Mouse (Mus musculus) heart, adult 9 months (tissue): ENCODE measurements at regions not wholly inside any gene's neighbourhood (a gene's known extent, or its start where the extent isn't known, plus 50 kb on each side); places are given as distances from the start of the nearest gene placed in this dataset.

Experiments used
- DNase-seq, 2 experiments: peaks; one replicate each; pipeline ENCODE4 v3.0.0; 2022; ENCODE audit warnings: low spot score in 2 of 2

GRCm38 (mm10) chr16:62981821-62982220 lies 127.7 kb downstream of the Pros1 start:
- DNase-seq, result no peak

- DNase-seq, result no peak
These were observed 128.5 kb downstream of the Pros1 start for GRCm38 (mm10) chr16:62982558-62982957.

GRCm38 (mm10) chr16:62995555-62995954 lies 141.4 kb downstream of the Pros1 start:
- no peak for DNase-seq

- DNase-seq, result no peak
These were observed 157.1 kb downstream of the Pros1 start for GRCm38 (mm10) chr16:63011151-63011734.

DNA sequence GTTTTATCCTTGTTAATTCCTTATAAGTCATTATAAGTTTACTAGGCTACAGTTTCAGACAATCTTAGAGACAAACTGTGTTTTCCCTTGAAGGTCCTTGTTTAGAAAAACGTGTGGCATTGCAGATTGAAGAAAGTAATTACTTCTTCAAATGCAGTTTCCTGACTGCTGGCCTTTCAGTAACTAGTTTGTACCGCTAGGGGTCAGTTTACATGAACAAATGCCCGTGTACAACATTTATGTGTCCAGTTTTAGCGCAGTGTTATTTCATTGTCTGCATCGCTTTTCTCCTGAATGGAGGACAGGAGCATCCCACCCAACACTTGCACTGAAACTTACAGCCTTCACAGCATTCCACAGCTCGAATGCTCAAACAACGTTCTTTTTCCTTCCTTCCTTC lies 160.3 kb downstream of the Pros1 start:
- no peak for DNase-seq

- no peak for DNase-seq
These were observed 162.0 kb downstream of the Pros1 start for GRCm38 (mm10) chr16:63016144-63016543.

GRCm38 (mm10) chr16:63016658-63017057 lies 162.6 kb downstream of the Pros1 start:
- no peak for DNase-seq

DNA sequence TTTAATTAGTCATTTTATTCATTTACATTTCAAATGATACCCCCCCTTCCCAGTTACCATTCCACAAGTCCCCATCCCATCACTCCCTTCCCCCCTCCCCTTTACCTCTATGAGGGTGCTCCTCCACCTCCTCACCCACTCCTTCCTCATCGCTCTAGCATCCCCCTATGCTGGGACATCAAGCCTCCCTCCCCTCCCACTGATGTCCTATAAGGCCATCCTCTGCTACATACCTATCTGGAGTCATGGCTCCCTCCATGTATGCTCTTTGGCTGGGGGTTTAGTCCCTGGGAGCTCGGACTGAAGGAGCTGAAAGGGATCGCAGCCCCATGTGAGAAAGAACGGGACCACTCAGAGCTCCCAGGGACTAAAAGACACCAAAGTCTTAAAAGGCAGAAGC lies 176.3 kb downstream of the Pros1 start:
- DNase-seq, result no peak

- DNase-seq, result no peak
These were observed 176.9 kb downstream of the Pros1 start for GRCm38 (mm10) chr16:63031035-63031434.

DNA sequence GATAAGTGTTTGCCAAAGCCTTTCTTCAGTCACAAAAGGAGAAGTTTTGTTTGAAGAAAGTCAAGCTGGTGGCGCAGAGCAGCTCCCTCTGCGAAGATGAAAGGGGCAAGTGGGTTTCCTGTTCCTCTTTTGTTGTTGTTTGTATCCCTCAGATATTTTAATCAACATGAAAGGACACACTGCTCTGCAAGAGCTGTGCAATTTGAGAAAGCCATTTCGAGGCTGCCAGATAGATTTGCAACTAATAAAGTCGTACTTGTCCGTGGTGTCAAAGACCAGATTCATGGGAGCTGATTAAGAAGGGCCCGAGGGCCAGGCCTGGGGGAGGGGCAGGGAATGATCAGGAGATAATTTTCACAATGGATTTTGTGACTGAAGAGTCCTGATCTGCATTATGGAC lies 177.7 kb downstream of the Pros1 start:
- no peak for DNase-seq

GRCm38 (mm10) chr16:63049100-63049499 lies 195.0 kb downstream of the Pros1 start:
- DNase-seq, result no peak

GRCm38 (mm10) chr16:63062883-63063282 lies 208.8 kb downstream of the Pros1 start:
- DNase-seq, result no peak

- DNase-seq, result no peak
These were observed 215.9 kb downstream of the Pros1 start for GRCm38 (mm10) chr16:63069987-63070386.

- no peak for DNase-seq
These were observed 221.7 kb downstream of the Pros1 start for GRCm38 (mm10) chr16:63075814-63076213.

- no peak for DNase-seq
These were observed 227.3 kb downstream of the Pros1 start for GRCm38 (mm10) chr16:63081383-63081782.

DNA sequence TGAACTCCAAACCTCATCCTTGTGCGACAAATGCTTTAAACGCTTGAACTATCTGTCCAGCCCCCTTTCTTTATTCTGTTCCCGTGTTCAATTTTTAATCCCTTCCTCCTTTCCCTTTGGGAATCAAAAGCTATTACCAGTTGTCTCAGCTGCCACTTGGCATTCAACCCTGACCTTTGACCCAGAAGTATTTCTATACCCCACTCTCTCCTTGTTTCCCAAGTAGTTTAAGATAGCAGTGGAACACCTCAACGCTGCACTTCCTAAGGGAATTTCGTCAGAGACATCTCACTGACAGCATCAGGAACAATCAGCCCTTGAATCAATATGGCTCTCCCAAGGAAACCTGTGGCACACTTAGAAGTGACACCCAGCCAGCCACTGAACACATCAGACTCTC lies 229.1 kb downstream of the Pros1 start:
- DNase-seq, result no peak

DNA sequence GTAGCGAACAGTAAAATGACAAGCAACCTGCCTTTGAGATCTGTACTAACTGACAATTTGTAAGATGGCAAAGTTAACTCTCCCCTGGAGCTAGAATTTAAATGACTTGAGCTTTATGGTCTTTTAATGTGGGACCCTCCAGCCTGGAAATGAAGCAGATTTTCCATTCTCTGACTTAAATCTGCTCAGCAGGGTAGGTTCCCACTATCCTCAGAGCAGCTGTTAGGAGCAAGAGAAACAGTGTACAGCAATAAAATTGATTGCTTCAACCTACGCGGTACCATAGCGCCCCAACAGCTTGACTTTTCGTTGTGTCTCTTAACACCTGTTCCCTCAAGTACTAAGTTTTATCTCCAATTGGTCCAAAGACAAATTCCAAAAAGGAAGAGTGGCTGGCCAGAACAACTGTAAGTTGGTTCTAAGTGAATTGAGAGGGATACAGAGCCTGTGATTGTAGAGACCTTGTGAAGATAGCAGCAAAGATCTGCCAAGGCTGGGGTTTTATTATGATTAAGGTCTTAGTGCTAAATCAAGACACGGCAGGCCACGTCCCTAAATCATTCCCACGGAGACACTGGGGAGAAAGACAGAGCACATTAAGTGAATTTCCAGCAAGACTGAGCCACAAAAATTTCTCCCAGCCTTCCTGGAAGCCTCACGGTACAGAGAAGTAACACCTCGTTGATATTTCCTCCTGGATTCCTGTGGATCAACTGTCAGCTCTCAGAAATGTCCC lies 230.1 kb downstream of the Pros1 start:
- DNase-seq, result no peak

- peak; percentile 8 to 34 for DNase-seq
These were observed 232.1 kb downstream of the Pros1 start for GRCm38 (mm10) chr16:63086086-63086796.

DNA sequence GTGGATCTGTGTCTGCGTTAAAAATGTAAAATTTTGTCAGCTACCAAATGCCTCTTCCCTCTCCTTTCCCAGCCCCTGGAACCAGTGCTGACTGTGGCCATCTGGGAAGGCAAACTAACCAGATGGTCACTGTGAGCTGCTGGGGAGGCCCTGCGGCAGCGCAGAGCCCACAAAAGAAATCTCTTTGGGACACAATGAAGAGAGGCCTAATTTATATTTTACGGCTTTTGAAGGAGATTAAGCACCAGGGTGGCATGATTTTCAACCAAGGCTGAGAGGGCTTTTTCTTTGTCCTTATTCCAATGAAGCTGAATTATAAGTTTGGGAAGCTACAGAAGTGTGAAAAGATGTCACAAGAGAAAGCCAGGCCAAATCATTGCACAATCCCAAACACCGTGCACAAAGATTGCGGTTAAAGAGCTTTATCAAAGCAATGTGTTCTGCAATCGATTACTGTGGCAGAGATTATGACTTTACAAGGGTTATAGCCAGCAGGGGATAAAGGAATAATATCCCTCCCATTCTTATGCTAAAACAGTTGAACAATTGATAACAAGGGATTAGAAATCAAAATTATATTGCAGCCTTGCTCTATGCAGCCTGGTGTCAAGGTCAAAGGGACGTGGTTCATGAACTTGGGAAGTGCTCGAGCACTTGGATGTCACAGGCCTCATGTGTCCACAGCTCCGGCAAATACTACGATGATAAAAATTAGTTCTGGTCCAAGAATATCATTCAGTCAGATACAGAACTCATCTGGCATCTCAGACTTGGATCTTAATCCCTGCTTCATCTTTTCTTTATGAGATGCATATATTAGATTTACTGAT lies 237.6 kb downstream of the Pros1 start:
- peak in 1 of 2 experiments; percentile 18 for DNase-seq

DNA sequence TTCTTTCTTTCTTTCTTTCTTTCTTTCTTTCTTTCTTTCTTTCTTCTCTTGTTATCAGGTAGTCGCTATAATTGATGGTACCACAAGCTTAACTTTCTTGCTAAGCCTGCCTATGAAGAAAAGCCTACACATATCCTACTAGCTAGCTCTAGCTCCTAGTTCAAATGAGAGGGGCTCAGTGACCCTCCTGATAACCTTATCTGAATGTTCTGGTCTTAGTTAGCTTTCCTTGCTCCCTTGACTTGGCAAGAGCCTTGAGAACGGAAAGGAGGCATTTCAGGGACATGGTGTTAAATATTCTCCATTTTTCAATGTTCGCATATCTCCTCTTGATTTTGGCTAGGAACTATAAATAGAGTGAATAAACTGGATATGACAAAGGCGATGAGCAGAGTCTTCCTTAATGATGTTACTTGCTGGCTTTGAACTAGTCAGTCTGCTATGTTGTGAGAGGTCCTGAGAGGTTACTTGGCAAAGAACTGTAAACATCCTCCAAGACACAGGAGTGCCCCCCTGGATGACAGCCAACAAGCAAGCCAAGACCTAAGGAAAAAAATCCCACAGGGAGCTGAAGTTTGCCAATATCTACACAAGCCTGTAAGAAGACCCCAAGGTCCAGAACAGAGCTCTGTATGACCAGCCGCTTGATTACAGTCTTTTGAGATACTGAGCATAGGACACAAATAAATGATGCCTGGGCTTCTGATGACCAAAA lies 240.2 kb downstream of the Pros1 start:
- peak; percentile 36 to 38 for DNase-seq

DNA sequence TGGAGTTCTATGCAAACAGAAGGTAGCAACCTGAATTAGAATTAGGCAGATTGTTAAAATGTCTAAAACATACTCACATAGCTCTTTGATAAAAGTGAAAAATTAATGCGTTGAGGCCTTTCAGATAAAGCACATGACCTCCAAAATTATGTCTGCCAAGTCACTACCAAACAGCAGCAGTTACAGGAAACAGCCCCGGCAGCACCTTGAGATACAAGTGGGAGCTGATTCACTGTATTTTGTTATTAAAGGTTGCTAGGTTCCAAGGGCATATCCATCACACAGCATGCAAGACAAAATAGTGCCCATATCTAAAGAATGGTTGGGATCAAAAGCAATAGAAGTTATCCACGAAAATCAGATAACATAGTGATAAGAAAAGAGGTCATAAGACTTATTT lies 248.3 kb downstream of the Pros1 start:
- DNase-seq, result no peak
